Mouse (Mus musculus) thymus, adult 2 months (tissue): ENCODE data around the gene Scp2.

ENCODE experiments used
- CTCF ChIP-seq: fragments of 200-500 bp; IDR thresholded peaks from 2 replicates; pipeline ENCODE4 v1.5.1; 2012; ENCODE audit warnings: mild to moderate bottlenecking, control low read depth, low read length, moderate library complexity, borderline replicate concordance; ENCODE audit not compliant: control insufficient read depth, poor library complexity, insufficient read depth; ENCODE audit errors: extremely low read depth
- POLR2A ChIP-seq: fragments of 200-500 bp; IDR thresholded peaks from 2 replicates; pipeline ENCODE4 v1.6.1; 2012; ENCODE audit warnings: mild to moderate bottlenecking, low read length, control low read depth, moderate library complexity; ENCODE audit not compliant: control insufficient read depth, poor library complexity, insufficient read depth; ENCODE audit errors: extremely low read depth

GRCm38 (mm10) chr4:108015067-108015765 lies 129.6 kb downstream of the Scp2 start:
- TF ChIP-seq CTCF (no peak), POLR2A (no peak)
